Mouse (Mus musculus) layer of hippocampus, postnatal 25 days (tissue): ENCODE measurements around the gene Mat2b. TPM values are rescaled to one million over a fixed set of nuclear protein-coding genes. Genes with fewer than 3 reads are reported as not detected.

ENCODE experiments used
- DNase-seq, 2 experiments: peaks; one replicate each; pipeline ENCODE4 v3.0.0; 2022; ENCODE audit warnings: mixed read lengths in 2 of 2, low spot score in 1 of 2; ENCODE audit errors: extremely low spot score in 1 of 2
- total RNA-seq, 2 experiments: library from RNA; stranded (reverse); gene quantifications; 2 replicates each; pipeline ENCODE4 v1.2.3; 2021

Mat2b gene
- total RNA-seq, 2 experiments from 2014 or later: 124 to 125 TPM

DNA sequence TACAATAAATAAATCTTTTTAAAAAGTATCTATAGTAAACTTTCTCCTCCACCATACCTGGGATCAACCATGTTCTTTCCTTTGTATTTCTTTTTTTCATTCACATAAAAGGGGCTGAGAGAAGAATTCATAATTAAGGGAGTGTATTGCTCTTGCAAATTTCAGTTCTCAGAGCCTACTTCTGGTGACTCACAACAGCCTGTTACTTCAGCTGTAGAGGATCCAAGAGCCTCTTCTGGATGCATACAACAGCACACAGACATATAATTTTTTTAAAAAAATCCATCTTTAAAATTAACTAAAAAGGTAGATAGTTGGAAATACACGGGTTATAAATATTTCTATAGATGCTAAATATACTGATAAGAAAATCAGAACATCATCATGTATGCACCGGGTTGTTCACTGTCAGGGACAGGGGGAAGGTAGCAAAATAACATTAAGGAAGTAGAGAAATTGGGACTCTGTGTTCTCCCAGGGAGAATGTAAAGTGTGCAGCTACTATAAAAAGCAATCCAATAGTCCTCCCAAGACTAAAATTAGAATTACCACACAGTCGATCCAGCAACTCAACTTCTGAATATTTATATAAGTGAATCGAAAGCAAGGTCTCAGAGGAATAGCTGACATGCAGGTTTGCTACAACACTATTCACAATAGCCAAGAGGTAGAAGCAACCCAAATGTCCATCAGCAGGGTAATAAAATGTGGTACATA lies 19.8 kb downstream of the Mat2b start:
- no peak for DNase-seq

DNA sequence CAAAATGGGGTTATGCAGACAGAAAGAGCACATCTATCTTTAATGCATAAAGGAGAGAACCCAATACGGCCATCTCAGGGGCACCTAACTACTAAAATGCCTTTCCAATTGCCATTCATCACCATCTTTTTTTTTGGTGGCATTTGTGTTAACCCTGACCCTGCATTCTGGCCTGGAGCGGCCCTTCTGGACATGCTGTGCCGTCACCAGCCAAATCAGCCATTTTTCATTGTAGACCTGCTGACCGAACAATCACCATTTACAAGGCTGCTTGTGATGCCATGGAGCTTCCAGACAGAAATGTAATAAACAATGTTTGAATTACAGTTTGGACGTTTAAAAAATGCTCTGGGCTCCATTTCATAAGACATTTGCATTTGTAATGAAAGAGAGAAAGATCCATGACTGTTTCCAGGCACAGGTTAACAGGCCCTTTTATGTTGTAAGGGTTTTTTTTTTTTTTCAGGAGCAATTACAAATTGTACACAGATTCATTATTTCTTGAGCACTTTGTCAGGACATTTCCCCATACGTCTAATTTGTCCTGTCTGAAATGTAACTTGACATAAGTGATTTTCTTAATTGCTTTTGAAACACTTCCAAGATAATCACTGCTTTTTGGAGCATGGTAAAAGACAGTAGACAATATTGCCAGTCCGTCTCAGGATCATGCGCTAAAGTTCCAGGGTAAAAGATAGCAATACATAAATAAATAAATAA lies 45.1 kb downstream of the Mat2b start:
- DNase-seq: no peak

DNA sequence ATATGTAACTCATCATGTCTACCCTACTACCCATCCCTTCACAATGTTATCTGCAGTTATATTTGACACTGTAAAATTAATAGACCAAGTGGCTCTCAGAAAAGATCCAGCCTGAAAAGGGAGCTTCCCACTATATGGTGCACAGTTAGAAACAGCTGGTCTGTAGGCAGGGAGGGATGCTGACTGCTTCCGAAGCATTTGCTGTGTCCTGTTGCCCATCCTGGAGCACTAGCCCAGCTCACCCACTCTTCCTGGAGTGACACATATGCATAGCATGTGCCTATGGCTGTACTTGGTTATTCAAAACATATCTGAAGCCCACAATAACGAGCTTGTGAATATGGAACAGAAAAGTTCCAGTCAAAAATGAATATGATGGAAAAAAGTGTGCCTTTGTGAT lies 47.8 kb downstream of the Mat2b start:
- no peak for DNase-seq

Other genes with a start within 250 kb of the Mat2b start
- gene Hmmr, start 38.2 kb upstream of the Mat2b start, total RNA-seq: under 1 TPM; 0.61 to 0.69 TPM
- gene Nudcd2, start 38.5 kb upstream of the Mat2b start, total RNA-seq: 10 to 100 TPM; 18.7 to 25.4 TPM
- 10 to 100 TPM; 58.0 to 64.0 TPM for gene Ccng1, start 60.1 kb upstream of the Mat2b start, total RNA-seq